ENCODE assay signal across 7 mouse cellular contexts in genomic region chr19:5842785-5843730, GRCm38 (mm10). TPM values are rescaled to one million over a fixed set of nuclear protein-coding genes. Genes with fewer than 3 reads are reported as not detected.
DNase-seq lines count a peak whose midpoint lies in the region; ATAC-seq lines count a peak whose summit lies in the region.

No protein-coding gene starts in this region.

- H3K4me1 ChIP-seq in forebrain, embryonic 13.5 days, result peaks cover 64% of the 10 kb centered on the region
- H3K4me1 ChIP-seq in megakaryocyte, embryonic 14.5 days, result peaks cover 68% of the 10 kb centered on the region

- WGBS in forebrain, embryonic 13.5 days, result 63% methylated on average over 9 of the region's 9 CpGs

- H3K36me3 ChIP-seq in forebrain, embryonic 13.5 days (ENCODE audit: poor library complexity, severe bottlenecking), result no peaks in the 10 kb centered on the region
- peaks cover 69% of the 10 kb centered on the region for H3K36me3 ChIP-seq in megakaryocyte, embryonic 14.5 days (replicated peaks; ENCODE audit: low read length)

- no peaks in the 10 kb centered on the region for H3K27me3 ChIP-seq in forebrain, embryonic 13.5 days
- no peaks in the 10 kb centered on the region for H3K27me3 ChIP-seq in megakaryocyte, embryonic 14.5 days (replicated peaks)

- peak; percentile 71 for DNase-seq in CD4-positive helper T cell, adult 2 months (ENCODE audit: low read depth, low spot score)
- DNase-seq in NIH3T3 (ENCODE audit: low read depth), result peak; percentile 80
- peak; percentile 50 for DNase-seq in kidney, adult 18-20 months
- no peak for DNase-seq in urinary bladder, postnatal 10 days (ENCODE audit: low spot score)
- DNase-seq in layer of hippocampus, postnatal 10 days (ENCODE audit: low spot score in 2 of 2), result no peak

- no peak overlapping the region for H3K4me3 ChIP-seq in forebrain, embryonic 13.5 days
- peak overlapping the region; percentile 99 for H3K4me3 ChIP-seq in megakaryocyte, embryonic 14.5 days (replicated peaks)

- H3K9ac ChIP-seq in forebrain, embryonic 13.5 days, result no peak overlapping the region

- ATAC-seq in forebrain, embryonic 13.5 days, result no peak

- peak overlapping the region; percentile 18 for H3K4me2 ChIP-seq in forebrain, embryonic 13.5 days

- no peaks in the 10 kb centered on the region for H3K9me3 ChIP-seq in forebrain, embryonic 13.5 days (replicated peaks)
- H3K9me3 ChIP-seq in megakaryocyte, embryonic 14.5 days, result no peaks in the 10 kb centered on the region

- H3K27ac ChIP-seq in forebrain, embryonic 13.5 days, result peak overlapping the region; percentile 33

RNA-seq across cellular contexts. Expression of gene Frmd8, which starts 32.0 kb away (rescaled TPM):
- 21.7 and 26.2 TPM in 2 replicates for polyA plus RNA-seq in forebrain, embryonic 13.5 days (2015; fragmentation: Nextera tagmentation; extraction: Ambion mirVana)
- polyA plus RNA-seq in megakaryocyte, embryonic 14.5 days (2012; ENCODE audit: insufficient read depth, low replicate concordance), result 28.5 and 57.6 TPM in 2 replicates
- 10 to 100 TPM; 10.7 to 14.8 TPM for total RNA-seq in layer of hippocampus, postnatal 10 days (2021)

RNA-seq across cellular contexts. Expression of gene Slc25a45, which starts 34.5 kb away (rescaled TPM):
- 1.2 and 1.4 TPM in 2 replicates for polyA plus RNA-seq in forebrain, embryonic 13.5 days (2015; fragmentation: Nextera tagmentation; extraction: Ambion mirVana)
- polyA plus RNA-seq in megakaryocyte, embryonic 14.5 days (2012; ENCODE audit: insufficient read depth, low replicate concordance), result 3.6 and 6.9 TPM in 2 replicates
- total RNA-seq in layer of hippocampus, postnatal 10 days (2021), result 1 to 10 TPM; 2.1 to 3.6 TPM

RNA-seq across cellular contexts. Expression of gene Tigd3, which starts 50.9 kb away (rescaled TPM):
- 13.1 and 15.5 TPM in 2 replicates for polyA plus RNA-seq in forebrain, embryonic 13.5 days (2015; fragmentation: Nextera tagmentation; extraction: Ambion mirVana)
- polyA plus RNA-seq in megakaryocyte, embryonic 14.5 days (2012; ENCODE audit: insufficient read depth, low replicate concordance), result 0.57 and 1.3 TPM in 2 replicates
- total RNA-seq in layer of hippocampus, postnatal 10 days (2021), result 1 to 10 TPM; 4.4 to 5.5 TPM

Comparison
In these comparisons a context has a peak if more than half of its experiments do, and no peak if none do; other contexts are left out.
1. DNase-seq: peak in CD4-positive helper T cell, adult 2 months (single experiment), NIH3T3 (single experiment) and kidney, adult 18-20 months (single experiment); none in urinary bladder, postnatal 10 days (single experiment) and layer of hippocampus, postnatal 10 days (0 of 2).